Mouse (Mus musculus) MEL (cell line): Measurements from ENCODE around the gene 1700022I11Rik. TPM values are rescaled to one million over a fixed set of nuclear protein-coding genes. Genes with fewer than 3 reads are reported as not detected.

ENCODE experiments used
- DNase-seq: peaks from one replicate; pipeline ENCODE4 v3.0.0; 2011; ENCODE audit warnings: low read depth, low spot score
- H3K27ac ChIP-seq: 2 replicates; pipeline ENCODE4 v1.5.1; 2012; ENCODE audit warnings: low read depth, mild to moderate bottlenecking, control low read depth, low read length, moderate library complexity; ENCODE audit not compliant: control insufficient read depth
- H3K27me3 ChIP-seq, 2 experiments: fragments of 150-350 bp in 1 of 2; sonication (generic) in 1 of 2; 2 replicates each; pipeline ENCODE4 v1.6.1; 2012; ENCODE audit warnings: low read length in 2 of 2, mild to moderate bottlenecking in 2 of 2, improper control_type of control experiment in 1 of 2, moderate library complexity in 1 of 2; ENCODE audit not compliant: insufficient read depth in 2 of 2, control insufficient read depth in 1 of 2
- H3K36me3 ChIP-seq, 2 experiments: 2 replicates each; pipeline ENCODE4 v1.6.1; 2012 to 2014; ENCODE audit warnings: low read length in 2 of 2, improper control_type of control experiment in 1 of 2, inconsistent platforms in 1 of 2, mild to moderate bottlenecking in 1 of 2; ENCODE audit not compliant: insufficient read depth in 2 of 2, control insufficient read depth in 1 of 2
- H3K4me1 ChIP-seq, 2 experiments: fragments of 150-350 bp in 1 of 2; sonication (generic) in 1 of 2; 2 replicates each; pipeline ENCODE4 v1.6.1; 2012; ENCODE audit warnings: low read length in 2 of 2, improper control_type of control experiment in 1 of 2, mild to moderate bottlenecking in 1 of 2; ENCODE audit not compliant: insufficient read depth in 2 of 2, control insufficient read depth in 1 of 2
- H3K4me3 ChIP-seq, 2 experiments: fragments of 150-350 bp in 1 of 2; sonication (generic) in 1 of 2; 2 replicates each; pipeline ENCODE4 v1.5.1; 2012; ENCODE audit warnings: low read depth in 2 of 2, low read length in 2 of 2, mild to moderate bottlenecking in 2 of 2, moderate library complexity in 2 of 2, control low read depth in 1 of 2, improper control_type of control experiment in 1 of 2; ENCODE audit not compliant: control insufficient read depth in 1 of 2, insufficient read depth in 1 of 2
- H3K79me2 ChIP-seq: 2 replicates; pipeline ENCODE4 v1.6.1; 2012; ENCODE audit warnings: mild to moderate bottlenecking, low read length, moderate library complexity; ENCODE audit not compliant: control insufficient read depth, poor library complexity, insufficient read depth
- H3K9ac ChIP-seq: 2 replicates; pipeline ENCODE4 v1.6.1; 2012; ENCODE audit warnings: low read depth, mild to moderate bottlenecking, control low read depth, low read length, moderate library complexity; ENCODE audit not compliant: control insufficient read depth, poor library complexity, severe bottlenecking
- H3K9me3 ChIP-seq: fragments of 150-350 bp; sonication (generic); replicated peaks from 2 replicates; pipeline ENCODE4 v1.6.1; 2012; ENCODE audit warnings: mild to moderate bottlenecking, low read length, improper control_type of control experiment, moderate library complexity; ENCODE audit not compliant: insufficient read depth
- CHD1 ChIP-seq: IDR thresholded peaks from 2 replicates; pipeline ENCODE4 v1.6.1; 2012; ENCODE audit warnings: low read depth, mild to moderate bottlenecking, inconsistent platforms, low read length, improper control_type of control experiment
- CHD2 ChIP-seq: IDR thresholded peaks from 2 replicates; pipeline ENCODE4 v1.6.1; 2011; ENCODE audit warnings: low read length, improper control_type of control experiment
- ELF1 ChIP-seq: IDR thresholded peaks from 2 replicates; pipeline ENCODE4 v1.6.1; 2014; ENCODE audit warnings: low read depth, mild to moderate bottlenecking, inconsistent platforms, low read length, improper control_type of control experiment, moderate library complexity
- EP300 ChIP-seq, 2 experiments: IDR thresholded peaks; 2 replicates each; pipeline ENCODE4 v1.6.1; 2011; ENCODE audit warnings: improper control_type of control experiment in 2 of 2, low read length in 2 of 2, low read depth in 1 of 2, mild to moderate bottlenecking in 1 of 2
- GABPA ChIP-seq: IDR thresholded peaks from 2 replicates; pipeline ENCODE4 v1.6.1; 2012; ENCODE audit warnings: low read depth, mild to moderate bottlenecking, inconsistent platforms, low read length, improper control_type of control experiment, moderate library complexity
- GATA1 ChIP-seq: IDR thresholded peaks from 2 replicates; pipeline ENCODE4 v1.6.1; 2011; ENCODE audit warnings: low read depth, low read length, improper control_type of control experiment
- HCFC1 ChIP-seq: IDR thresholded peaks from 2 replicates; pipeline ENCODE4 v1.6.1; 2012; ENCODE audit warnings: low read depth, mild to moderate bottlenecking, inconsistent platforms, low read length, improper control_type of control experiment, moderate library complexity
- MAX ChIP-seq: IDR thresholded peaks from 2 replicates; pipeline ENCODE4 v1.6.1; 2011; ENCODE audit warnings: low read length, improper control_type of control experiment
- MAZ ChIP-seq: IDR thresholded peaks from 2 replicates; pipeline ENCODE4 v1.6.1; 2012; ENCODE audit warnings: low read depth, mild to moderate bottlenecking, inconsistent platforms, low read length, improper control_type of control experiment
- MXI1 ChIP-seq: IDR thresholded peaks from 2 replicates; pipeline ENCODE4 v1.6.1; 2011; ENCODE audit warnings: mild to moderate bottlenecking, low read depth, low read length, improper control_type of control experiment
- MYB ChIP-seq: IDR thresholded peaks from 2 replicates; pipeline ENCODE4 v1.6.1; 2011; ENCODE audit warnings: mild to moderate bottlenecking, low read depth, low read length, improper control_type of control experiment
- NRF1 ChIP-seq: IDR thresholded peaks from 2 replicates; pipeline ENCODE4 v1.6.1; 2014; ENCODE audit warnings: low read depth, mild to moderate bottlenecking, inconsistent platforms, low read length, improper control_type of control experiment, moderate library complexity; ENCODE audit not compliant: poor library complexity, insufficient read depth, severe bottlenecking
- POLR2AphosphoS5 ChIP-seq: IDR thresholded peaks from 2 replicates; pipeline ENCODE4 v1.6.1; 2012; ENCODE audit warnings: low read depth, borderline replicate concordance, mild to moderate bottlenecking, inconsistent platforms, low read length, moderate library complexity, mixed read lengths
- RAD21 ChIP-seq: IDR thresholded peaks from 2 replicates; pipeline ENCODE4 v1.6.1; 2011; ENCODE audit warnings: mild to moderate bottlenecking, low read depth, low read length, improper control_type of control experiment
- UBTF ChIP-seq: IDR thresholded peaks from 2 replicates; pipeline ENCODE4 v1.6.1; 2012; ENCODE audit warnings: low read depth, mild to moderate bottlenecking, inconsistent platforms, low read length, improper control_type of control experiment, moderate library complexity, borderline replicate concordance; ENCODE audit not compliant: insufficient read depth
- USF2 ChIP-seq, 2 experiments: IDR thresholded peaks; 2 replicates each; pipeline ENCODE4 v1.6.1; 2011 to 2012; ENCODE audit warnings: improper control_type of control experiment in 2 of 2, low read length in 2 of 2, borderline replicate concordance in 1 of 2, inconsistent platforms in 1 of 2, low read depth in 1 of 2, mild to moderate bottlenecking in 1 of 2; ENCODE audit not compliant: insufficient read depth in 1 of 2
- ZKSCAN1 ChIP-seq: IDR thresholded peaks from 2 replicates; pipeline ENCODE4 v1.6.1; 2012; ENCODE audit warnings: low read depth, mild to moderate bottlenecking, inconsistent platforms, low read length, improper control_type of control experiment, moderate library complexity
- ZNF384 ChIP-seq: IDR thresholded peaks from 2 replicates; pipeline ENCODE4 v1.6.1; 2012; ENCODE audit warnings: low read depth, mild to moderate bottlenecking, inconsistent platforms, low read length, improper control_type of control experiment
- polyA plus RNA-seq, 2 experiments: library from polyadenylated mRNA; stranded (reverse) in 1 of 2; unstranded in 1 of 2; fragments of >175 nt in 1 of 2; fragments of >200 nt in 1 of 2; gene quantifications; 2 replicates each; pipeline versions ENCODE4 v1.2.1 to v1.2.4; 2012; ENCODE audit warnings: low replicate concordance in 2 of 2, low read depth in 1 of 2; ENCODE audit not compliant: insufficient read length in 2 of 2, insufficient read depth in 1 of 2, missing spikeins in 1 of 2
- total RNA-seq: library from RNA; depleted of rRNA; stranded (reverse); fragments of 300-350 nt; gene quantifications from 2 replicates; pipeline ENCODE4 v1.2.3, GENCODE M21; 2012

The 1700022I11Rik gene
- total and polyA plus RNA-seq, 3 experiments, result 0.39 to 0.54 TPM; not detected in 1

DNA sequence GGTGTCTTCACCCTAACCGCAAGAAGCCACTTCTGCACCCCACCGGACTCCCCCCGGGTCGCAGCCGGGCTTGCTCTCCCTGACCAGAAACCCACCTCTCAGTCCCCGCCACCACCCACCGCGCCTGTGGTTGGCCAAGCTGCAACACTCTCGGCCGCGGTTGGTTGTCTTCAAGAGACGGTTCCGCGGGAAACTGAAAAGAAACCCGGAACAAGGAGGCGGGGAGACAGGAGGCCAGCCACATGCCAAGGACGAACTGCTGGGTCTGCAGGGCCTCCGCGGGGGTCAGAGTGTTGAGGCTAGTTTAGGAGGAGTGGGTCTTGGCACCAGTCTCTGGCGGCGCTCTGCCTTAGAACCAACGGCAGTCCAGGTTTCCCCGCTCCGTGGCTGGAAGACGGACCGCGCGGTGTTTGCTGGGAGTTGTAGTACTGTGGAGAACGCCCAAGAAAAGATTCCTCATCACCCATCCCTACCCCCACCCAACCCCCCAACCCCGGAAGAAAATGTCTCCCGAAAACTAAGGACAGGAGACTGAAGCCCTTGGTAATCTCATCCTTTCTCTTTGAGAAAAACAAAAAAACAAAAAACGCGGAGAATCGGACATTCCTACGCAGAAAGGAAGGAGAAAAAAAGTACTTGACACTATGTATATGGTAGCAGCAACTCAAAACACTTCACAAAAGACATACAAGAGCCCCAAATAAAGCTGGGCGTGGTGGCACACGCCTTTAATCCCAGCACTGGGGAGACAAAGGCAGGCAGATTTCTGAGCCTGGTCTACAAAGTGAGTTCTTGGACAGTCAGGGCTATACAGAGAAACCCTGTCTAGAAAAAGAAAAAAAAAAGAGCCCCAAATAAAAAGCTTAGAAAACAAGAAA, 41.0 kb downstream of the 1700022I11Rik start, which contains the start of gene Fancg (continued):
- no peak for TF ChIP-seq CHD1
- TF ChIP-seq GABPA, result 0 out of 2 replicates have a peak, but pooled peaks have one; percentile 39
- TF ChIP-seq POLR2AphosphoS5, result no peak
- no peak for TF ChIP-seq MYB
- no peak for TF ChIP-seq NRF1
- TF ChIP-seq ZNF384, result peak; percentile 51; the same call in 1 of the 2 replicates
- TF ChIP-seq MAX, result no peak; the same call in 1 of the 2 replicates
- TF ChIP-seq RAD21, result no peak
- no peak for TF ChIP-seq ZKSCAN1
- TF ChIP-seq UBTF, result no peak

DNA sequence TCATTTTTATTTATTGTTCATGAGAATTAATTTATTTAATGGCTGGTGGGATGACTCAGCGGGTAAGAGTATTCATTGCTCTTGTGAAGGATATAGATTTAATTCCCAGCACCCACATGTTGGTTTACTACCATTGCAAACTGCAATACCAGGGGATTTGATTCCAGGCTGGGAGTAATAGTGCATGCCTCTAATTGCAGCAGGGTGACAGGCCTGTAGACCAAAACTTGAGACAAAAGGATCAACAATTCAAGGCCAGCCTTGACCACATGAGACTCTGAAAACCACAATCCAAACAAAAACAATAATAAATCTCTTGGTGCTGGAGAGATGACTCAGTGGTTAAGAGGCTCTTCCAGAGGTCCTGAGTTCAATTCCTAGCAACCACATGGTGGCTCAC, 42.7 kb downstream of the 1700022I11Rik start:
- no peak for DNase-seq
- Histone ChIP-seq H3K27me3 (no peaks in the 10 kb centered on the region), H3K9ac (no peak overlapping the region), H3K36me3 (peaks cover 0 to 3% of the 10 kb centered on the region in 2 experiments; a peak in 1 of 4 replicates), H3K4me3 (no peak overlapping the region), H3K4me1 (peaks cover 3 to 11% of the 10 kb centered on the region in 2 experiments; a peak in 3 of 4 replicates), H3K79me2 (peaks cover 1% of the 10 kb centered on the region; the same call in 1 of the 2 replicates), H3K27ac (no peak overlapping the region), H3K9me3 (no peaks in the 10 kb centered on the region)
- TF ChIP-seq CHD2 (no peak), GATA1 (no peak), HCFC1 (no peak), UBTF (no peak), MXI1 (no peak), MAZ (no peak), USF2 (IDR thresholded peaks at IDR 0.05; ENCODE audit: borderline replicate concordance in 1 of 2, insufficient read depth in 1 of 2, low read depth in 1 of 2, low read length in 2 of 2) (no peak), POLR2AphosphoS5 (no peak), EP300 (IDR thresholded peaks at IDR 0.05; ENCODE audit: low read depth in 1 of 2, low read length in 2 of 2) (no peak), CHD1 (no peak), ELF1 (no peak)
